Mouse (Mus musculus) natural killer cell, adult 2 months (primary cell): Measurements from ENCODE around the gene Tnnc2.
"Not testable (repeated sequence)": the region's sequence is repeated elsewhere in the genome, so short reads cannot be mapped to it uniquely, and the experiment has no call there.

ENCODE experiments used
- DNase-seq, 2 experiments: peaks; one replicate each; pipeline ENCODE4 v3.0.0; 2022; ENCODE audit warnings: low spot score in 2 of 2

Gene Tnnc2

DNA sequence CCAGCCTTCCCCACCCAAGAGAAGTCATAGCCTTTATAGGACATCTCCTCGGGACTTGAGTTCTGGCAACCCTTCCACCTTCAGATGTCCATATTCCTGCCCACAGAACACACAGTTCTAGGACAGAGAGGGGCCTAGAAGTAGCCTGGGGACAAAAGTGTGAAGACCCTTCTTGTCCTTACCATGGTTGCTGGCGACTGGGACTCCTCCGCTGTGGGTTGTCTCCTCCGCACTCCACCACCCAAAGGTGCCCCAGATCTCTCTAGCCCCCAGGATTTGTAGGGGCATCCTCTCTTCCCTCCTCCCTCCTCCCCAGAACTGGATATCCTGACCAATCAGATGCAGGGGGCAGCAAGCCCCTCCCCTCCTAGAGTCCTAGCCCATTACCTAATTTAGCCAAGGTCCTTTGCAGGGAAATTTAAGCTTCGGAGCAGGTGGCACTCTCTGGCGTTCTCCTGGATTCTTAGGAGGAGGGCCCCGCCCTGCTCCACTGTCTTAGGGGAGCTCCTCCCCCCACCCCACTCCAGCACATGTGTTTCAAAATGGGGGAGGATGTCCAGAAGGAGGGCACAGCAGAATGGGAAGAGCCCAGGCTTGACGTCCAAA, at the start of gene Tnnc2:
TSS of gene Tnnc2 (minus strand) at position 487 of the 606 bp plus-strand sequence.
- no peak for DNase-seq

DNA sequence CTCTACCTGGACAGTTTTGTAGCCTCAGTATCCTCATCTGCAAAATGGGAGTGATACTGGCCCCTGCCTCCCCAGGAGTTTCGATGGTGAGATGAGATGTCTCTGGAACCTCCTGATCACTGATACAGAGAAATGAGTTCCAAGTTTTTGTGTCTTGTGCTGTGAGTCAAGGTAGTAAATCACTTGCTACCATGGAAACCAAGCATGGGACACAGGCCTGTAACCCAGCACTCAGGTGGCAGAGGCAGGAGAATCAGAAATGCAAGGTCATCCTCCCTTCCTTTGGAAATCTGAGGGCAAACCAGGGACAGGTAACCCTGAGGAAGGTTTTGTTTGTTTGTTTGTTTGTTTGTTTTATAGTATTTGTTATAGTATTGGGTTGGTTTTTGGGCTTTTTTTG, 49.3 kb upstream of the Tnnc2 start:
- no peak for DNase-seq

DNA sequence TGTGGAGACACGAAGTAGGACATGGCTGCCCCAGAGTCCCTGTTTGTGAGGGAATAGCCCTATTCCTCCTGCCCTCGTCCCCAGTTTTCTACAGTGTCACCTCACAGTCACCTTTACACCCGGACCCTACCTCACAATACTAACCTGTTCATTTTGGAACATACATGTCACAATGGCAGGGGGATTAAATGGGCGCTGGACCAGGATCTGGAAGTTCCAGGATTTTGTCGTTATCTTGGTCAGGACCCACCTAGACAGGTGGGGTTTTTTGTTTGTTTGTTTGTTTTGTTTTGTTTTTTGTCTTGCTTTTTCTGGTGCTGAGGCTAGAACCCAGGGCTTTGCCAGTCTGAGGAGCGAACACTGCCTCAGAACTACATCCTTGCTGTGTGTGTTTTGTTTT, 48.7 kb upstream of the Tnnc2 start, which contains the start of gene Spata25:
TSS of gene Spata25 (minus strand) at position 101 of the 400 bp plus-strand sequence.
- no peak for DNase-seq

DNA sequence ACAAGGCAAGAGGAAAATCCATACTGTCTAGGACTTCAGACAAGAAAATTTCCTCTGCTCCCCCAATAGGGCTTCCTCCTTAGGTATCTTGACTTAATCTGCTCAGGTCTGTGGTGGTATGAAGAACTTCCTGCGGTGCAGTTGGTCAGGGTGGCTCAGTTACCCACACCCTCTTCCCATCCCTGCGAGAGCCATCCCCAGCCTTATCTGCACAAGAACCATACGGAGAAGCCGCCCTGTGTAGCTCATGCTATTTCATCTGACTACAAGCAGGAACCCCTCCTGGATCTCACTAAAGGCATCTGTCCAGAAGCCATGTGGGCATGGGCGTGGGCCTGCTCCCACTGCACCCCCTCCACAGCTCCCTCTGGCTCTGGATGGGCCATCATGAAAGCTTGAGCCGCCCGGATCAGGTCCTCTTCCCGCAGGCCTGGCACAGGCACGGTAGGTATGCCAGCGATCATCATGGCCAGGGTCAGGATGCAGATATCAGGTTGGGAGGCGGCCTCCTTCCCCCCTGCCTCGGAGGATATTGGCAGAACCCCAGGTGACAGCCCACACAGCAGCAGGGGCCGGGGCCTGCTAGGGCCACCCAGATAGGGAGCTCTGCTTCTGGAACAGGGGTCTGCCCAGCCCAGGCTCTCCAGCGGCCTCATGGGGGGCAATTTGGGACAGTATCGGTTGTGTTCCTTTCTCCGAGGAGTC, 47.5 kb upstream of the Tnnc2 start:
- DNase-seq = no peak

DNA sequence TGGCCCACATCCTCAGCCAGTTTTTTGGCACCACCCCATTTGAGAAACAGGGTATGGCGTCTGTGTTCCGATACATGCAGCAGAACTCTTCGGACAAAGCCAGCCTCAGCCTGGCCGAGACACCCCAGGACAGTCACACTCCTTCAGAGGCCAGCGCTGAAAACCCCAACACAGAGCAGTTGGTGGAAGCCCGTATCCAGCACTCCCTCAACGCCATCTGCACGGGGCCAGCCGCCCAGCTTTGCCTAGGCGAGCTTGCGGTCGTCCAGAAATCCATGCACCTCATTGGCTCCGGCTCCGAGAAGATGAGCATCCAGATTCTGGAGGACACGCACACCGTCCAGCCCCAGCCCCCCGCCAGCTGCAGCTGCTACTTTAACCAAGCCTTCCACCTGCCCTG, 45.8 kb upstream of the Tnnc2 start:
- no peak for DNase-seq

DNA sequence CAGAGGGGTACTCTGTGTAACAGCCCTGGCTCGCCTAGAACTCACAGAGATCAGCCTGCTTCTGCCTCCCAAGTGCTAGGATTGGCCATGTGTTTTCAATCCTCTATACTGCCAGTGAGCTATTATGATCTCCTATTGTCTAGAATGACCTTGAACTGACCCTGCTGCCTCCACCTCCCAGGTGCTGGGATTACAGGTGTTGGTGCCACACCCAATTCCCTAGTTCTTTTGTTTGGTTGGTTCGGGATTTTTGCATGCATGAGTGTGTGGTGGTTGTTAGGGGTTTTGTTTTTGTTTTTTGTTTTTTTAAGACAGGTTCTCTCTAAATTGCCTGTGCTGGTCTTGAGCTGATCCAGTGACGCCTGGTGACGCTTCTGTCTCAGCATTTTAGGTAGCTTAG, 44.2 kb upstream of the Tnnc2 start:
- no peak for DNase-seq

DNA sequence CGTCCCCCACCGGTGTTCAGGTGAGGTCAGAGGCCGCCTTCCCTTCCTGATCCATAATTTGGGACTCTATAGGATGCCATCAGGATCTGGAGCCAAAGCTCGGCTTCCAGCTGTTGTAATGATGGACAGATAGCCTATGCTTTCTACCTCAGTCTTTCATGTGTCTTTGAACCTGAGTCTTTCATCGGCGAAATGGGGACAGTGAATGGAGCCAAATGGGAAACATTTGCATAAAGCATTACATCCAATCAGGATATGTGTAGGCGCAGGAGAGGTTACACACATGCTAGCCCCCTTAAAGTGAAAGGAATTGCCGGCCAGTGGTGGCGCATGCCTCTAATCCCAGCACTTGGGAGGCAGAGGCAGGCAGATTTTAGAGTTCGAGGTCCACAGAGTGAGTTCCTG, 43.4 kb upstream of the Tnnc2 start:
- DNase-seq = no peak

DNA sequence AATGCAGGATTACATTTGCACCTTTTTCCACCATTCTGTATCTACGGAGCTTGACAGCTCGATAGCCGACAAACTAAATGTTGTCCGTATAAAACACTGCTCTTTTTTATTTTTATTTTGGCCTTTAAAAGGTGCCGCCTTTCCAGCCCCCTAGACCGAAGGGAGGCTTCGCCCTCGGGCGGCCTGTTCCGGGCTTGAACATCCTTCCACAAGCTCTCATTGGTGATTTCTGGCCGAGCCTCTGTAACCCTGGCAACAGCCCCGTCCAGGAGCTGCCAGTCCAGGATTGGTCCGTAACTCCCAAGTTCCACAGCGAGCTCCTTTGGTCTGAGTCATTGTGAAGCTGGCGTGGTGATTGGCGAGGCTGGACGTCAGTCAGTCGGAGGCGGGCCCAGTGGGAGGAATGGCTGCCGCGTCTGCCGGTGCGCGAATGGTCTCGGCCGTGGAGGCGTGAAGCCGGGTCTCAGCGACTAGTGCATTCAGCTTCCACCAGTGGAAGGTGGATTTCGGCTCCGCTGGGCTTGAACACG, 42.9 kb upstream of the Tnnc2 start, which contains the start of gene Zswim1:
TSS of gene Zswim1 (plus strand) at position 51 of the 530 bp plus-strand sequence.
- peak; percentile 99 for DNase-seq

DNA sequence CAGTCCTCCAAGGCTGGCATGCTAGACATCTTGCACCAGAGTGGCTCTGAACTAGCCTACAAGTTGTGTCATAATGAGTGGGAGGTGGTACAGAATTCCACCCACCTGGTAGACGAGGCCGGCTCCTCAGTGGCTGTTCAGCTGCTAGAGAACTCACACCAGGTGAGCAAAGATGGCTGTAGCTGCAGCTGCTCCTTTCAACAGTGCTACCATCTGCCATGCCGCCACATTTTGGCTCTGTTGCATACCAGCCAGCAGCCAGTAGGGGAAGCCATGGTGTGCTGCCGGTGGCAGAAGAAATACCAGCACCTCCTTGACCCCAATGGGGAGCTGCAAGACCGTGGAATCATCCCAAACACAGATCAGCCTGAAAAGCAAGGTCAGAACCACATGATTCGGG, 41.3 kb upstream of the Tnnc2 start:
- no peak for DNase-seq

DNA sequence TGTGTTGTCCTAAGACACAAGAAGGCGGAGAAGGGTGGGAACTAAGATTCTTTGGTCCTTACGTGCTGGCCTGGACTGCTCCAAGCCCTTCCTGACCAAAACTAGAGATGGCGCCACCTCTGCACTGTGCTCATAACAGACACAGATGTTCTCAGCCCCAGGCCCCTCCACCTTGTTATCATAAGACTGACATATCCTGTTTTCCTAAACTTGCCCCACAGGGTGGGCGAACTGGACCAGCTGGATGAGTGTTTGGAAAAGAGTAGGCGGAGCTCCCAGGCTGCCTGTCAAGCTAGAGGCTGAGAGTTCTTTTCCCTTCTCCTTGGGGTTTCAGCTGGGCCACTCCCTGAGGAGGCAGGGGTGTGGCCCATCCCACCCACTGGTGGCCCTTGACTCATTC, 37.9 kb upstream of the Tnnc2 start:
- no peak for DNase-seq

DNA sequence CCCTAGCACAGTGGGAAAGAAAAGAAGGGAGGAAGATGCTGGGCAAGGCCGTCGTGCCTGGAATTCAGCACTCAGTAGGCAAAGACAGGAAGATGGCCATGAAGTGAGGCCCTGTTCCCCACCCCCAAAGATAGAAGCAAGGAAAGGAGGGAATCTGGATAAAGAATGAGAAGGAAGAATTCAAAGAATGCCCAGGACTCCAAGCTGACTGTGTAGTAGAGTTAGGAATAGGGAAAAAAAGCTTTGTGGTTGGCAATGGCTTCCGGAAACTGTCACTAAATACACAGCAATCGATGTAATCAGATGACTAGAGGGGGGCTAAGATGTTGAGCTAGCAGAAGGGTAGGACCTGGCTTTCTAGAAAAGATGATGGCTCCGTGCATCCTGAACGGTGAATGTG, 37.4 kb upstream of the Tnnc2 start:
- DNase-seq = no peak

DNA sequence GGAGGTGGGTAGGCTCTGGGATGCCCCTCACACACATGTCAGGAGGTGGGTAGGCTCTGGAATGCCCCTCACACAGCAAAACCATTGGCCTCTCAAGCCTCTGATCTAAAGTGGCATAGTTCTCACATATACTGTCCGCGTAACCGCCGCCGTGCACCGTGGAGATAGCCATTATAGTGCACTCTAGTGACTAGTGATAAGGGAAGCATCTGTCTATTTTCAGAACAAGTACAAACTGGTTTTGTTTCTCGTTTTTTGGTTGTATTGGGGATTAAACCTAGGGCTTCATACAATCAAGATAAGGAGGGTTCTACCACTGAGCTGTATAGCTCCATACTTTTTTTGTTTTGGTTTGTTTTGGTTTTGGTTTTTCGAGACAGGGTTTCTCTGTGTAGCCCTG, 36.1 kb upstream of the Tnnc2 start:
- no peak for DNase-seq

DNA sequence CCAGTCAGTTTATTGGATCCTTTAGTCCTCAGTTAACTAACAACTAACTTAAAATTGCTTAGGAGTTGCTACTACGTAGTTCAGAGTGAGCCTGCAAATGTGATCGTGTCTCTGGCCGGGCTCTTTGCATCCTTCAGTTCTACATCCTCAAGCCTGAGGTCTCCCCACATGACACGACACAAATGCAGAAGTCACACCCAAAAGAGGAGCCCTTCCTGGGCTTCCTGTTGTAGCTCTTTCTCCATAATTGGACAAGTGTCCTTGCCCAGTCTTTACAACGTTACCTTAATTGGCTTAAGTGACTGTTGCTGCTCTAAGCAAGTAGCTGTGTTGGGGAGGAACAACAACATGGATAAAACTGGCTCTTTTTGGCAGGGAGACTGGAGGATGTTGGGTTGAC, 35.6 kb upstream of the Tnnc2 start:
- no peak for DNase-seq

DNA sequence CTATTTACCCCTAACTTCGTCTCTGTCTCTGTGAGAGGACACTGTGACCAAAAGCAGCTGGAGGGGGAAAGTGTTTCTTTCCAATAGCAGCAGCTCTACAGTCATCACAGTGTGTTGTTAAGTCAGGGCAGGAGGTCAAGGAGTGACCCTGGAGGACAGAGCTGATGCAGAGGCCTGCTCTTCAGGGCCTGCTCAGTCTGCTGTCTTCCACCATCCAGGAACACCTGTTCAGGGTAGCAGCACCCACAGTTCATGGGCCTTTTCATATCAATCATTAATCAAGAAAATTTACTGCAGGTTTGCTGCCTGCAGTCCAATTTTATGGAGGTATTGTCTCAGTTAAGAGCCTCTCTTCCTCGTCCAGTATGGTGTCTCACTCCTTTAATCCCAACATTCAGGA, 33.8 kb upstream of the Tnnc2 start:
- DNase-seq = no peak

DNA sequence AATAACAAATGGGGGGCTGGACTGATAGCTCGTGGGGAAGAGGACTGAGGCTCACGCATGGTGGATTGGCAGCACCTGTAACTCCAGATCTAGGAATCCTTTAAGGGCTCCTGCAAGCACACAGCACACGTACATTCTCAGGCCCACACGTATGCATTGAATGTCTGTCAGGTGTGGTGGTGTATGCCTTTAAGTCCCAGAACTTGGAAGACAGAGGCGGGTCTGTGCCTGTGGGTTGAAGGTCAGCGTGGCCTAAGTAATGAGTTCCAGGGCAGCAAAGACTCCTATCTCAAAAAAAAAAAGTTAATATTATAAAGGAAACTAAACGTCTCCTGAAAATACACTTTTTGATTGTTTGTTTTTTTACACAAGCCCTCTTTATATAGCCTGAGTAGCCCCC, 26.8 kb upstream of the Tnnc2 start:
- DNase-seq = no peak

DNA sequence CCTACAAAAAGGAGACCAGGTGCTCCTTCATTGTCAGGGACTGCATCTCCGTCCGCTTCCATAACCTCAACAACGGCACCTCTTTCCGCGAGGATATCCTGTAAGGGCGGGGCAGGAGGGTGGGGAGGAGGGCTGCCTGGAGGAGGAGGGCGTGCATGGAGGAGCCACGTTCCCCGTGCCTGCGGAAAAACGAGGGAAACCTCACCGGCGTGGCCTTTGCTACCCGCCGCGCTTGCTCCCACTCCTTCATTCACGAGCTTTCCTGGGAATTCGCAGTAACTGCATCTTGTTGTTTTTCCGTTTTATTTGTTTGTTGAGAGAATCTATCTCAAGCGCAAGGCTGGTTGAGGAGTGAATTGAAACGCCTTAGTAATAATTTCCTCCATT, 25.6 kb upstream of the Tnnc2 start:
- no peak for DNase-seq

DNA sequence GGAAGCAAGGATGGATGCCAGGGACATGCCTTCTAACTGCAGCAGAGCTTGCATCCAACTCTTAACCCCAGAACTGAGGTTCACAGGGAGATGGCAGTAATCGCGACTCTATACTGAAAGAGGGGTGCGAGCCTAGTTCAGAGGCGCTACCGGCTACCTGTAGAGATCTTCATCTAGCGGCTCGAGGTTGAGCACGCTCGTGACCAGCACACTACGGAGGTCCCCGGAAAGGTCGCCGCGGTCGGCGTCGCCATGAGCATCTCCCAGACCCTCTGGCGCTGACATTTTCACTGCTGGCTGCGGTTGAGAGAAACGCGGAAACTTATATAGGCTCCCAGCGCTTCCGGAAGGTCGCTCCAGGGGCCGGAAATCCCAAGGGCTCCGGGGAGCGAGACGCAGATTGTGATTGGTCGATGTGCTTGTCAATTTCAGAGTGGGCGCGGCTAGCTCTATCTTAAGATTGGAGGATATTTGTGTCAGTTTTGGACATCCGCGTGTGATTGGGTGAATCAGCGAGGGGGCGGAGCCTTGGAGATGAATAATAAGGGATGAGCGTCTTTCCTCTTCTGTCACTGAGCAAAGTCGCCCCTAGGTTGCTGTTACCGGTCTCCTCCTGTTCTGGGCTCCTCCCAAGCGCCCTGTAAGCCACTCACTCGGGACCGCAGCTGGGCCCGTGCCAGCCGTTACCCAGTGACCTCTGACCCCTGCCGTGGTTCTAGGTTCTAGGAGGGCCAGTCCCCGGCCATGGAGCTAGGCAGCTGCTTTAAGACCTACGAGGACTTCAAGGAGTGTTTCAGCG, 25.0 kb upstream of the Tnnc2 start, which contains the start of the genes Acot8 and Zswim3:
TSS of gene Acot8 (minus strand) at position 350 of the 799 bp plus-strand sequence.
TSS of gene Zswim3 (plus strand) at position 566 of the 799 bp plus-strand sequence.
- peak; percentile 98 for DNase-seq

DNA sequence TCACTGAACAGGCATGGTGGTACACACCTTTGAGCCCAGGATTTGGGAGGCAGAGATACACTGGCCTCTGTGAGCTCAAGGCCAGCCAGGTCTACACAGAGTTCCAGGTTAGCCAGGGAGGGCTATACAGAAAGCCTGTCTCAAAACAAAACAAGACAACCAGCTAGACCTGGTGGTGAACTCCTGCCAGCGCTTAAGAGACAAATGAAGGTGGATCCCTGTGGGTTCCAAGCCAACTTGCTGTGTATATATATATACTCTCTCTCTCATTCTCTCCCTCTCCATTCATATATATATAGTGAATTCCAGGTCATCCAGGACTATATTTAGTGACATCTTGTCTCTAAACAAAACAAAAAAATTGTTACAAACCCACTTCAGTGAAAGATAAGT, 24.1 kb upstream of the Tnnc2 start:
- DNase-seq = no peak

DNA sequence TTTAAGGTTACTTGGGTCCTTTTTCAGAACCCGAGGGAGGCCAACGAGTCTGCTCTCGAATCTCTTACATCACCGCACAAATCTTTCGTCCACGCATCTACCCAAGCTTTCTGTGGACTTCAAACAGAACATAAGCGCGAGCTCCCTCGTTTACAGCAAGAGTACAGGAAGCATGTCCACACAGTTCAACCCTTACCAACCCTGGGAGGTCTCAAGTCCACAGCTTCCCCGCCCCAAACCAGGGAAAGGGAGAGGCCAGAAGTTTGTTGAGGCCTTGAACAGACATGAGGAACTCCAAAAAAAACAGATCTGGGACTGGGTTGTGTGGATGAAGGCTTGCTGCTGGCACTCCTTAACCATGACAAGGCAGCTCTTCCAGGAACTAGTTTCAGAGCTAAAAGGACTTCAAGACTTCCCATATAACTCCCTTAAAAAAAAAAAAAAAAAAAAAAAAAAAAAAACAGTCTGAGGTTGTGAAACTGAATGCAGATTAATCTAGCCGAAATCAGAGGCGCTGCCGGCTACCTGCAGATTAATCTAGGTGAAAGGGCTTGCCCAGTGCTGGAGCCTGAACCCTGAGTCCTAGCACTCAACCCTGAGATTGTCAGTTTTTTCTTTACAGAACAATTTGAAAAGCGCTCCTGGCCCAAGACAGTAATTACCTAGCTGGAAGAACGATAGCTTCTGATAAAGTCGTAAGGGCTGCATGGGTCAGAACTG, 23.6 kb upstream of the Tnnc2 start:
- no peak for DNase-seq

DNA sequence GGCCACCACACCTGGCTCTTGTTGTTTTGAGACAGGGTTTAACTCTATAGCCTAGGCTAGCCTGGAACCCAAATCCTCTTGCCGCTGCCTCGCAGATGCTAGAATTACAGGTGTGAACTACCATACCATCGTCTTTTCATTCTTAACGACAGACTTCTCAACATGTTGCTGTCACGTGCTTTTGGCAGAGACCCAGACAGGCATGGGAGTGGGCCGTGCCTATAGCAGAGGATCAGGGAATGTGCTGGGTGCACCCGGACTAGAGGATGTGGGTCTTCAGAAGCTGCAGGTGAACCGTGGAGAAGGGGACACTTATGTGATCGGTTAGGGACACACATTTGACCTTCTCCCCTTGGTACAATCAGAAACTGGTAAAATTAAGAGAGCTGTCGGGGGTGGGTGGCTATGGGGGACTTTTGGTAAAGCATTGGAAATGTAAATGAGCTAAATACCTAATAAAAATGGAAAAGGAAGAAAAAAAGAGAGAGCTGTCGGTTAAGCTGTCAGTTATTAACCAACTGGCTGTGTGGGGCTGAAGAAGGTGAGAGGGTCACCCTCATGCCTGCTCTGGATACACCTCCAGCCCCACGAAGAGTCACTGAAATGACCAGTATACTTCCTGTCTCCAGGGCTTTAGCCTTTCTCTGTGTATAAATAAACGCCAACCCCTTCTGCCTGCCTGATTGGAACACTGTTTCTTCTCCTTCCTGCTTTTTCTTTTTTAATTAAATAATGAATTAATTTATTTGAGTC, 20.7 kb upstream of the Tnnc2 start:
- no peak for DNase-seq

DNA sequence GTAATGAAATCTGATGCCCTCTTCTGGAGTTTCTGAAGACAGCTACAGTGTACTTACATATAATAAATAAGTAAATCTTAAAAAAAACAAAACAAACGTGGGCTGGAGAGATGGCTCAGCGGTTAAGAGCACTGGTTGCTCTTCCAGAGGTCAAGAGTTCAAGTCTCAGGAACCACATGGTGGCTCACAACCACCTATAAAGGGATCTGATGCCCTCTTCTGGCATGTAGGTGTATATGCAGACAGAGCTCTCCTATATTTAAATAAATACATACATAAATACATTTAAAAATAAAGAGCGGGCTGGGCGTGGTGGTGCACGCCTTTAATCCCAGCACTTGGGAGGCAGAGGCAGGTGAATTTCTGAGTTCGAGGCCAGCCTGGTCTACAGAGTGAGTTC, 18.8 kb upstream of the Tnnc2 start:
- not testable (repeated sequence) for DNase-seq
